1 mouse cellular context compared by ENCODE assay signal in the genomic region with DNA sequence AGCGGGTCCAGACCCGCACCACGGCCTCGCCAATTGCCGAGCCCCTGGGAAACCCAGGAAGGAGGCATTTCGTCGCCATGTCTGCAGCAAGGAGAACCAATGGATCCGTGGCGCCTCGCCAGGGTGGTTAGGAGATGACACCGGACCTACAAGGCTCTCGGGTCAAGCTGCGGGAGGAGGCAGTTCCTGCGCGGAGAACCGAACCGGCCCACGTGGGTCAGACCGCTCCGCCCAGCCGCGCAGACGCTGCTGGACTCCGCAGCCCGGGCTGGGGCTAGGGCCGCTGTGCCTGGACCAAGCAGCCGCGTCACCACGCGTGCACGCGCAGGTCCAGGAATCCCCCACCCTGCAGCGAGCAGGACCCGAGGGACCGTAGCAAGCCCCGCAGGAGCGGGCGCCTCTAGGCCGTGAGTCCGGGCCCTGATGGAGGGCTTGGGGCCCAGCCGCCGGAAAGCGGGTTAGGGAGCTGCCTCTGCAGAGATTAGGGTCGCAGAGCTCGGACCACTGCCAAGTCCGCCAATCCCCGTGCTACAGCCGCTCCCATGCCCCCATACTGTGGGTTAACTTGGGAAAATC.
A peak's percentile ranks its signal among the peaks of the same experiment; 100 is the strongest.
TF ChIP-seq lines count a peak whose summit lies in the region.

Gene 5730409E04Rik (plus strand): TSS at position 213 of the 576 bp plus-strand sequence.

TF ChIP-seq in CH12.LX, 34 proteins besides CTCF, POLR2A, EP300 and RAD21 (continued from another document):
- TF ChIP-seq ZKSCAN1 (IDR thresholded peaks at IDR 0.05; ENCODE audit: borderline replicate concordance, low read depth, low read length) (no peak), KAT2A (IDR thresholded peaks at IDR 0.05; ENCODE audit: insufficient replicate concordance, low read length) (no peak), CHD2 (IDR thresholded peaks at IDR 0.05; ENCODE audit: low read length) (no peak), JUN (IDR thresholded peaks at IDR 0.05; ENCODE audit: insufficient read depth, low read depth, low read length) (no peak), NRF1 (IDR thresholded peaks at IDR 0.05; ENCODE audit: low read depth, low read length) (peak; percentile 81), ELF1 (IDR thresholded peaks at IDR 0.05; ENCODE audit: low read depth, low read length) (peak; percentile 42; the same call in 1 of the 2 replicates), MXI1 (IDR thresholded peaks at IDR 0.05; ENCODE audit: low read depth, low read length) (peak; percentile 92), ZC3H11A (IDR thresholded peaks at IDR 0.05; ENCODE audit: low read depth, low read length) (no peak), BHLHE40 (IDR thresholded peaks at IDR 0.05; ENCODE audit: low read depth, low read length) (peak; percentile 66), ZNF384 (IDR thresholded peaks at IDR 0.05; ENCODE audit: low read depth, low read length) (no peak), MYC (IDR thresholded peaks at IDR 0.05; ENCODE audit: low read depth, low read length) (peak; percentile 75), RCOR1 (conservative IDR thresholded peaks at IDR 0.05; ENCODE audit: low read depth, low read length) (no peak)
